Mouse (Mus musculus) layer of hippocampus, adult 2 months (tissue): Measurements from ENCODE around the gene Klf15. TPM values are rescaled to one million over a fixed set of nuclear protein-coding genes. Genes with fewer than 3 reads are reported as not detected.

Experiments used
- DNase-seq, 2 experiments: peaks; one replicate each; pipeline ENCODE4 v3.0.0; 2022; ENCODE audit warnings: low spot score in 2 of 2
- H3K27ac ChIP-seq: fragments of 200-600 bp; 2 replicates; pipeline ENCODE4 v1.8.1; 2022
- H3K4me3 ChIP-seq: fragments of 200-600 bp; 2 replicates; pipeline ENCODE4 v1.8.1; 2022; ENCODE audit warnings: mild to moderate bottlenecking
- CTCF ChIP-seq: fragments of 200-600 bp; conservative IDR thresholded peaks from 2 replicates; pipeline ENCODE4 v1.8.1; 2022; ENCODE audit warnings: antibody characterized with exemption, mild to moderate bottlenecking, moderate library complexity
- long read RNA-seq, 2 experiments: library from polyadenylated mRNA; stranded (forward); transcript quantifications; one replicate each; pipeline ENCODE4 v2.0.0; 2021; ENCODE audit warnings: borderline mapping rate in 2 of 2
- total RNA-seq, 2 experiments: library from RNA; stranded (reverse); gene quantifications; 2 replicates each; pipeline ENCODE4 v1.2.3; 2021

The Klf15 gene
- 10 to 100 TPM; 29.9 to 33.8 TPM for total RNA-seq
- long read RNA-seq, experiment 1, transcript Klf15-201 (3 exons, 2,373 nt), result major isoform, 31 of 39 reads
- long read RNA-seq, experiment 1, partial matches to known transcripts, result 0 of 39 reads
- long read RNA-seq, experiment 1, other reads (novel, unspliced or antisense), result 5 of 39 reads
- long read RNA-seq, experiment 2, transcript Klf15-201 (3 exons, 2,373 nt), result major isoform, 70 of 83 reads
- long read RNA-seq, experiment 2, partial matches to known transcripts, result 2 of 83 reads
- long read RNA-seq, experiment 2, other reads (novel, unspliced or antisense), result 8 of 83 reads

DNA sequence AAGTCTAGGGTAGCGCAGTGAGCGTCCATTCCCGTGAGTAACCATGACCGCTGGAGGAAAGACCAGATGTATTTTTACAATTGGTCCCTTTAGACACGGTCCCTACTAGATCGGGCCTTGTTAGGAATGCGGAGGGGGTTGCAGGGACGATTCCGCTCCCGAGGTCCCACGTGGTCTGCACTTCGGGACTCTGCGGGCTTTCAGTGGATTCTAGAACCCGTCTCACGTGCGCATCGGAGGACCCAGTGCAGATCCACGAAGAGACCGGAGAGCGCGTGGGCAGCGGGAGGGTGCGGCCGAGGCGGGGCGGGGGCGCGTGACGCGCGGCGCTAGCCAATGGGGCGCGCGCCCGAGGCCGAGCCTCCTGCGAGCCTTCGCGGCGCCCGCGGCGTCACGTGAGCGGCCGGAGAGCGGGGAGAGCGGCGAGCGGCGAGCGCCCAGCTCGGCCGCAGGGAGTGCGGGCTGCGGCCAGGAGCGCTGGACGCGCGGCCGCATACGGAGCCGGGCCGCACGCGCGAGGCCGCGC is at the start of gene Klf15:
TSS of gene Klf15 (plus strand) at position 396 of the 526 bp plus-strand sequence.
- Histone ChIP-seq H3K27ac (peak within 1 kb of the TSS; percentile 98), H3K4me3 (peak within 1 kb of the TSS; percentile 96)
- DNase-seq, result peak; percentile 83 to 84
- no peak for TF ChIP-seq CTCF

DNA sequence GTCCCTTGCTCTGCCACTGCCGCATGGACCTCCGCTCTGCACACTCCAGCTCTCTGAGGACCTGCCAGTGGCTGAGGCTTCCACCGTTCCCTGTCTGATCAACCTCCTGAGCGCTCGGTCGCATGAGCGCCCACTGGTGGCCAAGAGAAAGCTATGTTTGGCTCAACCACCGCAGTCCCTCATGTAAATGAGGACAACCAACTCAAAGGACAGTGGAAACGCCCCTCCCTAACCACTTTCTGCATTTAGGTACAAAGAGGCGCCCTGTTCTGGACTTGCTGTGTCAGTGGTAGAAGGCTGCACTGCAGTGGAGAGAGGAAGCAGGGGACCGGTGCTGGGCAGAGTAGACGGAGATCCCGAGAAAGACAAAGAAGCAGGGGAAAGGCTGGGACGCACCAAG is 39.8 kb upstream of the Klf15 start:
- Histone ChIP-seq H3K4me3 (peak overlapping the region; percentile 34; the same call in 1 of the 2 replicates), H3K27ac (peak overlapping the region; percentile 69)
- peak; percentile 97 for TF ChIP-seq CTCF
- DNase-seq, result peak; percentile 80 to 83

DNA sequence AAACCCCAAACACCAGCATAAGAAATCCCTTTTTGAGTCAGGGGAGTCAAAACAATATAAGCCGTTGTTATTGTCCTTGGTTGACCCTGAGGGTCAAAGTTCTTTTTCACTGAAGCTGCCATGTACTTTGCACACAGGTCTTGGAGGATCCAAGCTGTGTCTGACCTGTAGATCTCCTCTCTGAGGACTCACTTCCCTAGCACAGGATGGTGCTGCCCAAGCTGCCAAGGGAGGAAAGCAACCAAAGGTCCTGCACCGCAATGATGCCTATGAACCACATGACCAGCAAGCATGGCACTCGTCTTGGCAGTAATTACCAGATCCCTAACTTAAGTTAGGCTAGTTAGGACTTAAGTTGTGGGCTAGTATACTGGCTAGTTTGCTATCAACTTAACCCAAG is 37.0 kb upstream of the Klf15 start:
- H3K4me3 ChIP-seq, result no peak overlapping the region
- no peak overlapping the region for H3K27ac ChIP-seq
- TF ChIP-seq CTCF, result no peak
- no peak for DNase-seq

DNA sequence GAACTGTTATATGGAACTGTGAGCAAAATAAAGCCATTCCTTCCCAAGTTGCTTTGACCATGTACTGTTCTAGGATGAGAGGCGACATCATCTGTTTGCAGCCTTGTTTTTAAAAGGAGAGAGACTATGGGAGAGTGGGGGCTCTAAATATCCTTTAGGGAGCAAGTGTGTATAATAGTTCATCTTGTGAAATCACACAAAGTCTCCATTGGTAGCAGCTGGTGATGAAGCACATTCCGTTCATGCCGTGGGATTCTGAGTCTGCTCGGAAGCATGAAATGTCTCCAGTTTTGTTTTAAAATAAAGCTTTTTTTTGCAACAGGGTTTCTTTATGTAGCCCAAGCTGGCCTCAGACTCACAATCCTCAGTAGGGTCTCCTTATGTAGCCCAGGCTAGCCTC is 36.4 kb upstream of the Klf15 start:
- H3K27ac ChIP-seq, result peak overlapping the region; percentile 91
- DNase-seq, result no peak
- H3K4me3 ChIP-seq, result no peak overlapping the region
- TF ChIP-seq CTCF, result no peak

DNA sequence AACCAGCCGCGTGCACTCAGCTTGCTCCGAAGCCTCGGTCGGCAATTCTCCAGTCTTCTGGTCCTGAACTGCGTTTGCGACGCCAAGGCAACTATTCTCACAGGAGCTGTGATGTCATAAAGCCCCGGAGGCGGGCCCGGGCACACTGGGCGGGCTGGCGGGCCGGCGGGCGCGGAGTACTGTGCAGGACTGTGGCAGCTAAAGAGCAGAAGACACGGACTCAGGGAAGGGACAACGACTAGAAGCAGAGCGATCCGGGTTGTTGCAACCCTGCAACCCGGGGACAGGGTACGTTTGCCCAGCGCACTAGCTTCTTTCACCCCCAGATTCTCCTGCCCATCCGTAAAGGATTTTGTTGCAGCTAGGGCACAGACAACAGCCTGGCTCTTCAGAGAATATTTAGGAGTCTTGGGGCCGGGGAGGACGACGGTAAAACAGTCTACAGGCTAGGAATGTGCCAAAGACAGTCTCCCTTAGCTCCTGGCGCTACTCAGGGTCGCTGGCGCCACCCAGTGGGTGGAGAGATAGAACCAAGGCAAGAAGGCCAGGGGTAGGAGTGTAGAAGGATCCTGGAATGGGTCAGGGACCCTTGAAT is 33.9 kb upstream of the Klf15 start, which contains the start of gene Cfap100:
TSS of gene Cfap100 (minus strand) at position 418 of the 595 bp plus-strand sequence.
- peak; percentile 80 to 83 for DNase-seq
- TF ChIP-seq CTCF, result peak; percentile 86
- peak within 1 kb of the TSS; percentile 70 for H3K4me3 ChIP-seq
- H3K27ac ChIP-seq, result peak within 1 kb of the TSS; percentile 91

DNA sequence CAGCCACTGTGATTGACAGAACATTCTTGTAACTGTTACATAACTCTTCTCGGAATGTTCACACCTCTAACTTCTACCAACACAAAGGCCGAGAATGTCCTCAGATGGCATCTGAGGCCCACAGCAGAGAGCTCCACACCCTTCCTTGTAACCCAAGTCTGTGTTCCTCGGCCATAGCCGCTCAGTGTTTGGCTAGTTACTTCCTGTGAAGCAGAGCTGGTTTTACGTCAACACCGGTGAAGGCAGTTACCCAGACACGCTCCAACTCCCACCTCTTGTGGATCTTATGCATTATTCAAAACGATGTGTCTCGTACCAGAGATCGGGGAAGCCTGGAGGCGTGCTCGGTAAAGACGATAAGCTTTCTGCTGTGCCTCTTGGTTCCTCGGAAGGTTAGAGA is 32.5 kb upstream of the Klf15 start:
- Histone ChIP-seq H3K27ac (peak overlapping the region; percentile 53), H3K4me3 (no peak overlapping the region)
- no peak for TF ChIP-seq CTCF
- DNase-seq, result no peak

DNA sequence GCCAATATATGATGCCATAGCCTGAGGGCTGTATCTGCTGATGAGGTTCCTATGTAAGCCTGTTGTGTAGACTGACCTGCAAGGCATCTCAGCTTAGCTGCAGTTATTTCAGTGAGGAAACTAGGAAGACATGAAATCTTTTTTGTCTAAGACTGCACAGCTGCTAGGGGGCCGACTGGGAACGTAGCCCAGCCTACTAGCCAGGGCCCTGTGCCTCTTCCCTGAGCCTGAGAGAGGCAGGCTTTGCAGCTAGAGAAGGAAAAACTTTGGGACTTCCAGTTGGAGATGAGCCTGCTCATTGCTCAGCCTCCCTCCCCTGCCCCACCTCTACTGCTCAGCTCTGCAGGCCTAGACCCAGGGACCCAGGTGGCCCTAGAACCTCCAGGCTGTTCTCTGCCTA is 30.9 kb upstream of the Klf15 start:
- no peak overlapping the region for H3K4me3 ChIP-seq
- no peak for TF ChIP-seq CTCF
- DNase-seq, result peak; percentile 40 to 60
- 0 out of 2 replicates have a peak overlapping the region, but pooled peaks have one; percentile 10 for H3K27ac ChIP-seq

DNA sequence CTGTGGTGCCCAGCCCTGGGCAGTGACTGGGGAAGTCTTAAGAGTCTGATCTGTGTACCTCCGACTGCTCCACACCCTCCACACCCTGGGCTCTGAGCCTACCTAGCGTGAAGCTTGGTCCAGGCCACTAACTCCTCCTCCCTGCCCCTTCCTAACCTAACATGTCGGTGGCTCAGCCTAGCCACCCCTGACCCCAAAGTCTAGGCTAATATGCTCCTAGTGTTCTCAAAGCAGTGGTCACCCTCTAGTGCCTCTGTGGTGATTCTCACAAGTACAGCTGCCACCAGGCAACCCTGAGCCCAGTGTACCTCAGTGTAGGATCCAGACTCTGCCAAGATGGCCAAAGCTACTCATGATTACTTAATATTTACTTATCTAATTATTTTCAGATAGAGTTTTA is 27.7 kb upstream of the Klf15 start:
- DNase-seq, result no peak
- no peak for TF ChIP-seq CTCF
- Histone ChIP-seq H3K27ac (no peak overlapping the region), H3K4me3 (no peak overlapping the region)

DNA sequence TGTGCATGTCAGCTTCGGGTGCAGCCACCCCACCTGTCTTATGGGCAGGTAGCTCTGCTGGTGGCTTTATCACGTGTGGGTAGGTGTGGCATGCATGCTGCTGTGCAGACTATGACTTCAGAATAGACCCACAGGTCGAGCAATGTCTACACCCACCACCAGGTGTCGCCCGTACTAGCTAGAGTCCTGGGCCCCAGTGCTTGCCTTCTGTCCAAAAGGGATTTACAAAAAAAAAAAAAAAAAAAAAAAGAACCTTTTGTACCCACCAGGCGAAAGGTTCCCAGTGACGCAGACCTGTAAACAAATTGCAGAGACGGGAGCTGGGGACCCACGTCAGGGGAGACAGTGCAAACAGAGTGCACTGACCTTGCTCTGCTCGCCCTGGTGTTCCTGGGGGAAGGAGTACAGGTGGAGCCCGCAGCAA is 27.2 kb upstream of the Klf15 start:
- peak; percentile 61 to 88 for DNase-seq
- H3K27ac ChIP-seq, result no peak overlapping the region

DNA sequence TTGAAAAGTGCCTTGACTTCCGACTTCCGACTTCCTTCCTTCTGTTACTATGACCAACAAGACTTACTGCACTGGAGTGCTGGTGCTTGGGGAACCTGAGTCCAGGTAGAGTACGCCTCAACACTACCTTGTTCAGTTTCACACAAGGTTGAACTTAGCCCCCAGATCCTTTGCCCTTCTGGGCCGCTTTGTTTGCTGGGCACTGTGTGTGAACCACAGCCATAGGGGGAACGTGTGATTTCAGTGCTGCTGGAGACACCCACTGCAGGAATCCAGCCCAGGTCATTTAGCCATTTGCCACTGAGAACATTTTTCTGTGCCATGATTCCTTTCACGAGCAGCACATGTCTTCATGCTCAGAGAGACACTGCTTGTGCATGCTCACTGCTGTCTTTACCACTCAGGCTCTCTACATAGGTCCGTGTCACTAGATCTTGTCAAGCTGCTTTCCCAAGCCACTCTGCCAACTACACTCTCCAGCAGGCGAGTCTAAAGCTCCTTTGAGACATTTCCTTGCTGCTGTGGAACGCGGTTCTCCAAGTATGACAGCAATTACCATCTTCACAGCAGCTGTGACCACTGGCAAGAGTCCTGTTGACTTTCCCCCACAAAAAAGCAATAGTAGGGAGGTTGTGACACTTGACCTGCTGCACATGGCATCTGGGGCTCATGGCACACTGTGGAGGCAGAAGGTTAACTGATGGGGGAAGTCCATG is 26.0 kb upstream of the Klf15 start:
- H3K27ac ChIP-seq, result no peak overlapping the region
- H3K4me3 ChIP-seq, result no peak overlapping the region
- DNase-seq, result no peak
- TF ChIP-seq CTCF, result no peak

More for the DNA sequence above, 27.2 kb upstream of the Klf15 start:
- peak; percentile 89 for TF ChIP-seq CTCF
- H3K4me3 ChIP-seq, result no peak overlapping the region

DNA sequence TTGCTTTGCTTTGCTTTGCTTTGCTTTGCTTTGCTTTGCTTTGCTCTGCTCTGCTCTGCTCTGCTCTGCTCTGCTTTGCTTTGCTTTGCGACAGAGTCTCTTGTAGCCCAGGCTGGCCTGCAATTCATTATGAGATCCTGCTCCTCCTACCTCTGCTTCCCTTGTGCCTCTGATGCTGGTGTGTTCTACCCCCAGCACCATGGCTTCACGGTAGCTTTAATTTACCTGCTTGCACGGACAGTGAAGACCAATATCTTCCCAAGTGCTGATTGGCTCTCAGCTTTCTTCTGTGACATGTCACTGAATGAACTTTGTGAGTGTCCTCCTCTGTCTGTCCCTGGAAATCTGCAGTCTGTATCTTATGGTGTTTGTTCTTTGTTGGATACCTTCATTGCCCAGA is 25.3 kb upstream of the Klf15 start:
- H3K27ac ChIP-seq, result no peak overlapping the region
- no peak for DNase-seq
- H3K4me3 ChIP-seq, result no peak overlapping the region
- no peak for TF ChIP-seq CTCF

DNA sequence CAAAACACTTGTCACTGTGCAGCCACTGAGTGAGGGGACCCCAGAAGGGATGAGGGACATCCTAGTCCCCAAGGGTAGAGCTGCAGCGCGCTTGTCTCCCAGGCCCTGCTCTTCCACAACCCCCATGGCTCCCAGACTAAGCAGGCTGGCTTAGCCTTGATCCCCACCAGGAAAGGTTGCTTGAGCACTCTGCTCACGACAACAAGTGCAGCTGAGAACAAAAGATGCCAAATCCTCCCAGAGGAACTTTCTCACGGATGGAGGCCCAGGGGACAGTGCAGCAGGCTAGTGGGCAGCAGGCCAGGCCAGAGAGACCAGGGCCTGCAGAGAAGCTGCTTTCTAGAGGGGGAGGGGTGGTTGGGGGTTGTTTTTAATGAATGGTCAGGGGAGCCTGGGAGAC is 15.5 kb upstream of the Klf15 start:
- Histone ChIP-seq H3K27ac (peak overlapping the region; percentile 5; the same call in 1 of the 2 replicates), H3K4me3 (no peak overlapping the region)
- no peak for TF ChIP-seq CTCF
- DNase-seq, result no peak

DNA sequence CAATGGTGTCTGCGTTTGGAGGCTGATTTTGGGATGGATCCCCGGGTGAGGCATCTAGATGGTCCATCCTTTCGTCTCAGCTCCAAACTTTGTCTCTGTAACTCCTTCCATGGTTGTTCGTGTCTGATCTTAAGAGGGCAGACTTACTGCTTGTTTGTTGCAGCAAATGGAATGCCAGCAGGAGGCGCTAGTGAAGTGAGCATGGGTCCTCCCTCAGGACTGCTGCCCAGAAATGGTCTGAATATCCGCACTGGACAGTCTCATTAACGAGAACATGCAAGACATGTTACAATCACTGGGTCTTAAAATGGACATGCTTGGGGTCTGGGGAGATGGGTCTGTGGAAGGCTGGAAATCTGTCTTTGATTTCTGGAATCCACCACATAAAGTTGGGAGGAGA is 12.2 kb upstream of the Klf15 start:
- peak; percentile 73 to 85 for DNase-seq
- H3K4me3 ChIP-seq, result no peak overlapping the region
- TF ChIP-seq CTCF, result peak; percentile 91
- H3K27ac ChIP-seq, result peak overlapping the region; percentile 58
